Mouse (Mus musculus) 3134 (cell line): Measurements from ENCODE around the gene Arl8a.

Experiments
- DNase-seq: peaks from one replicate; pipeline ENCODE4 v3.0.0-alpha.2; 2011; ENCODE audit warnings: low spot score; ENCODE audit not compliant: insufficient read length; ENCODE audit errors: extremely low read depth

Gene Arl8a

GRCm38 (mm10) chr1:135195907-135196440 is 49.4 kb downstream of the Arl8a start:
- DNase-seq, result no peak

- no peak for DNase-seq
Measured at GRCm38 (mm10) chr1:135198412-135198811, 51.8 kb downstream of the Arl8a start.

- DNase-seq, result no peak
Measured at GRCm38 (mm10) chr1:135199014-135199819, 52.6 kb downstream of the Arl8a start.

GRCm38 (mm10) chr1:135200400-135200799 is 53.8 kb downstream of the Arl8a start:
- no peak for DNase-seq

- DNase-seq, result no peak
Measured at GRCm38 (mm10) chr1:135204196-135205126, 57.8 kb downstream of the Arl8a start.

- DNase-seq, result no peak
Measured at GRCm38 (mm10) chr1:135205257-135205656, 58.6 kb downstream of the Arl8a start.
